Mouse (Mus musculus): Measurements from ENCODE around the gene B230118H07Rik. TPM values are rescaled to one million over a fixed set of nuclear protein-coding genes. Genes with fewer than 3 reads are reported as not detected.

Gene B230118H07Rik
- polyA plus RNA-seq, 1 experiment from 2014 or later = 57.2 TPM

DNA sequence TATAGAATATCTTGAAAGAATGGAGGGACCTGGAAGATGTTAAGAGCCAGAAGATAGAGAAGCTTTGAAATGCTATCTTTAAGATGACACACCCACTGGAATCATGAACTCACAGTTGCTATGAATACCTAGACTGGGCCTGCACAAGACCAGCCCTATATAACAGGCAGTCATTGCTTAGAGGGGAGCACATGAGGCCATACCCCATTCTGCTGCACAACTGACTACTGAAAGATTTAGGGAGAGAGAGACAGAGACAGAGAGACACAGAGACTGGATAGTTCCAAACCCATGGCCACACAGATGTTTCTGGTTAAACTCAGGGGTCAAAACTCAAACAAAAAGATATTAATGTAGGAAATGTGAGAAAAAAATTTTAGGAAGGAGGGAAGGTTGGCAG is 22.1 kb downstream of the B230118H07Rik start:
- Histone ChIP-seq H3K27me3 (replicated peaks) (no peaks in the 10 kb centered on the region), H3K27ac (no peak overlapping the region), H3K4me1 (replicated peaks) (no peaks in the 10 kb centered on the region), H3K9ac (no peak overlapping the region), H3K36me3 (no peaks in the 10 kb centered on the region), H3K4me3 (replicated peaks) (no peak overlapping the region), H3K9me3 (no peaks in the 10 kb centered on the region), H3K4me2 (replicated peaks) (no peak overlapping the region)
- ATAC-seq = no peak

DNA sequence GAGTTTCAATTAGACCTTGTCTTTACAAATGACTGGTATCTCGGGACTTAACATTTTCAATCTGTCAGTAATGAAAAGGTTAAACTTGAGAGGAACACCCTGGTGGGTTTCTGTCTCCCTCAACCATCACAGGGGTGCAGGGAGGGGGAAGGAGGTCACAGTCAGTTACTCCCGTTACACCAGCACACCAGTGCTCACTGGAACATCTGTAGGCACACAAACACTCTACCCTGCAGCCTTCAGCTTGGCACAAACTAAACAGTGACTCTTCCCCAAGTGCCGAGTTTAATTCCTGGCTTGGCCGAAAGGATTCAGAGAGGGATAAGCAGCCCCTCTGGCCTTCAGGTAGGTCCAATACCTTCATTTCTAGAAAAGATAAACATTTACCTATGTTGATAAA is 24.8 kb downstream of the B230118H07Rik start, which contains the start of gene Rag2:
Gene Rag2, plus strand, starts transcription at position 193 of the 400 bp plus-strand sequence.
- Histone ChIP-seq H3K4me3 (replicated peaks) (no peak within 1 kb of the TSS), H3K36me3 (no peaks in the 10 kb centered on the region), H3K9ac (no peak within 1 kb of the TSS), H3K27me3 (replicated peaks) (no peaks in the 10 kb centered on the region), H3K9me3 (no peaks in the 10 kb centered on the region), H3K4me1 (replicated peaks) (no peaks in the 10 kb centered on the region), H3K4me2 (replicated peaks) (no peak within 1 kb of the TSS), H3K27ac (no peak within 1 kb of the TSS)
- WGBS = 49% methylated on average over 4 of the region's 4 CpGs
- no peak for ATAC-seq

DNA sequence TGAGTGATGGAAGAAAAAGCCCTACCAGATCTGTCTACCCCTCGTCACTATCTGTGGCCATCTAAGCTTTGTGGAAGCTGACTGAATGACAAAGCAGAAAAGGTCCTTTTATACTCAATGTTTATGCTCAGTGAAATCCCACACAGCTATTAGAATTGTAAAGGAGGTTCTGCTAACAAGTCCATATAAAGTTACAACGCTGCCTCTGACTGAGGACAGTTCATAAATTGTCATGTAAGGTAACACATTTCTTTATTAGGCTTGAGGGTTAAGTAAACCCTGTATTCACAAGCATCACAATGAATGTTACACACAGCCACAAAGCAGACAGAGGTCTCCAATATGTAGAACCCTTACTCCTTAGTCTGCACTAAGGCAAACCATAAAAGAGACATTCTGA is 25.3 kb downstream of the B230118H07Rik start:
- H3K36me3 ChIP-seq = no peaks in the 10 kb centered on the region
- 66% methylated on average over 2 of the region's 2 CpGs for WGBS
- no peaks in the 10 kb centered on the region for H3K4me1 ChIP-seq (replicated peaks)
- no peak overlapping the region for H3K27ac ChIP-seq
- H3K9me3 ChIP-seq = no peaks in the 10 kb centered on the region
- H3K9ac ChIP-seq = no peak overlapping the region
- no peak overlapping the region for H3K4me2 ChIP-seq (replicated peaks)
- H3K4me3 ChIP-seq (replicated peaks) = no peak overlapping the region
- H3K27me3 ChIP-seq (replicated peaks) = no peaks in the 10 kb centered on the region
- no peak for ATAC-seq

DNA sequence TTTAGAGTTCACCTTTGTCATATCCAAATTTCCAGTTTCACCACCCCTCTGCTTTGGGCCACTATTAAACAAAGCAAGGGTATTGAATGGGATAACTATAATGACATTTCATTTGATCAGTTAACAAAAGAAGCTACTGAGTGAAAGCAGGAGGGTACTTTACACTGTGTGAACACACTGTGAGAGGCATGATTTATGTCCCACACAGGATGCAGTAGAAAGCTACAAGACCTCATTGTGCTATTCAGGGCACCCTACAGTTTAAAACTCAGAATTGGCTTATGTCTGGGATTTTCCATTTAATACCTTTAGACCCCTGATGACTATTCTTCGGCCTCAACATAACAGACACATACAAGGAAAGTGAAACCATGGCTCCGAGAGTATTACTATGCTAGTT is 26.3 kb downstream of the B230118H07Rik start:
- no peak overlapping the region for H3K27ac ChIP-seq
- H3K27me3 ChIP-seq (replicated peaks) = no peaks in the 10 kb centered on the region
- WGBS = 94% methylated on average over 2 of the region's 2 CpGs
- no peak overlapping the region for H3K4me2 ChIP-seq (replicated peaks)
- no peaks in the 10 kb centered on the region for H3K36me3 ChIP-seq
- no peaks in the 10 kb centered on the region for H3K9me3 ChIP-seq
- H3K9ac ChIP-seq = no peak overlapping the region
- H3K4me1 ChIP-seq (replicated peaks) = no peaks in the 10 kb centered on the region
- ATAC-seq = no peak
- no peak overlapping the region for H3K4me3 ChIP-seq (replicated peaks)

DNA sequence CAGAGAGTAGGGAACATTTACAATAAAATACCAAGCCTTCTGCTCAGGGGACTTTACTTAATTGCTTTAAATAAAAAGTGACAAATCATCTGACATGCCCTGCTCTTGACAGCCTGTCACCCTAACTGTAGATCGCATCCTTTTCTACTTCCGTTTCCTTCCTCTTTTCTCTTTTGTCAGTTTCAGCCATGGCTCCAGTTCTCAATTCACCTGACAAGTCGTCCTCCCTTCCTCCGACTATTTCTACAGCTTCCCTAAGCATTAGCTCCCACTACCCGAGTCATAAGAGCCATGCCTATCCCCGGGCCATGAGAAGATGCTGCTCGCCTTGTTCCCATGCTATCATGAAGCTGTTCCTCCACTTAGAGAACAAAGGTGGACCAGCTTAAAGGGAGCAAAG is 27.7 kb downstream of the B230118H07Rik start:
- H3K4me2 ChIP-seq (replicated peaks) = no peak overlapping the region
- no peaks in the 10 kb centered on the region for H3K36me3 ChIP-seq
- ATAC-seq = no peak
- 70% methylated on average over 7 of the region's 7 CpGs for WGBS
- H3K4me1 ChIP-seq (replicated peaks) = no peaks in the 10 kb centered on the region
- no peak overlapping the region for H3K9ac ChIP-seq
- no peaks in the 10 kb centered on the region for H3K27me3 ChIP-seq (replicated peaks)
- no peak overlapping the region for H3K4me3 ChIP-seq (replicated peaks)
- no peaks in the 10 kb centered on the region for H3K9me3 ChIP-seq
- H3K27ac ChIP-seq = no peak overlapping the region

DNA sequence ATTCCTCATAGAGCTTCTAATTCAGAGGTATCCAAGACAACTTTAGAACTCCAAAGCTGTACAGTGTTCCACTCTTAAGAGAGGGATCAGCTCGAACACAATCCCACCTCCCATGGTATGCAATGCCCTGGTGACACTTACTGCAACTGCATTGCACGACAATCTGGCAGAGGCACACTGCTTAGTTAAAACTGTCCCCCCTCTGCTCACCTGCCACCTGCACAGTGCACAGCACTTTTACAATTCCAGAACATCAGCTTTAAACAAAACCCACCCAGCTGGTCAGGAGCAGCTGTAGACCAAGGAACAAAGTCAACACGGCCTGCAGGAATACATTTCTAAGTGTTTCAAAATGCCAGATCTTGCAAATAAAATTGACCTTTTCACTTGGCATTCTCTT is 28.4 kb downstream of the B230118H07Rik start:
- Histone ChIP-seq H3K4me3 (replicated peaks) (no peak overlapping the region), H3K9ac (no peak overlapping the region), H3K9me3 (no peaks in the 10 kb centered on the region), H3K4me2 (replicated peaks) (no peak overlapping the region), H3K4me1 (replicated peaks) (no peaks in the 10 kb centered on the region), H3K36me3 (no peaks in the 10 kb centered on the region), H3K27me3 (replicated peaks) (no peaks in the 10 kb centered on the region), H3K27ac (no peak overlapping the region)
- ATAC-seq = no peak
- WGBS = 59% methylated on average over 3 of the region's 3 CpGs

DNA sequence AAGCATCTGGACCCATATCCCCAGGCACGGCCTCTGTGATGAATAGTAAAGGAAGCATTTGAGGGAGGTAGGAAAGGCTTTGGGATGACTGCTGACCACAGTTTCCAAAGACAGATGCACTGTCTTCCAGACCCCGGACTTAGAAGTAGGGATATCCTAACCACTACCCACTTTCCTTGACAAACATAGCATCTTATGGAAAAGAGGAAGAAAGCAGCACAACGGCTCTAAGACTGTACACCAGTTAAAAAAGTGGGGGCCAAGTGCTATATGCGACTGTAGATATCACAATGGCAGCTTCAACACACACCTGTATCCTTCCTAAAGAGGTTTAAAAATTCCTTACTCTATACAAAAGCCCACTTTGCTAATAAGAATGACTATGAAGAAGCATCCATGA is 31.0 kb downstream of the B230118H07Rik start:
- Histone ChIP-seq H3K9ac (no peak overlapping the region), H3K4me2 (replicated peaks) (no peak overlapping the region), H3K4me1 (replicated peaks) (no peaks in the 10 kb centered on the region), H3K27me3 (replicated peaks) (no peaks in the 10 kb centered on the region), H3K9me3 (no peaks in the 10 kb centered on the region), H3K4me3 (replicated peaks) (no peak overlapping the region), H3K27ac (no peak overlapping the region), H3K36me3 (no peaks in the 10 kb centered on the region)
- WGBS = 83% methylated on average over 4 of the region's 4 CpGs
- ATAC-seq = no peak

DNA sequence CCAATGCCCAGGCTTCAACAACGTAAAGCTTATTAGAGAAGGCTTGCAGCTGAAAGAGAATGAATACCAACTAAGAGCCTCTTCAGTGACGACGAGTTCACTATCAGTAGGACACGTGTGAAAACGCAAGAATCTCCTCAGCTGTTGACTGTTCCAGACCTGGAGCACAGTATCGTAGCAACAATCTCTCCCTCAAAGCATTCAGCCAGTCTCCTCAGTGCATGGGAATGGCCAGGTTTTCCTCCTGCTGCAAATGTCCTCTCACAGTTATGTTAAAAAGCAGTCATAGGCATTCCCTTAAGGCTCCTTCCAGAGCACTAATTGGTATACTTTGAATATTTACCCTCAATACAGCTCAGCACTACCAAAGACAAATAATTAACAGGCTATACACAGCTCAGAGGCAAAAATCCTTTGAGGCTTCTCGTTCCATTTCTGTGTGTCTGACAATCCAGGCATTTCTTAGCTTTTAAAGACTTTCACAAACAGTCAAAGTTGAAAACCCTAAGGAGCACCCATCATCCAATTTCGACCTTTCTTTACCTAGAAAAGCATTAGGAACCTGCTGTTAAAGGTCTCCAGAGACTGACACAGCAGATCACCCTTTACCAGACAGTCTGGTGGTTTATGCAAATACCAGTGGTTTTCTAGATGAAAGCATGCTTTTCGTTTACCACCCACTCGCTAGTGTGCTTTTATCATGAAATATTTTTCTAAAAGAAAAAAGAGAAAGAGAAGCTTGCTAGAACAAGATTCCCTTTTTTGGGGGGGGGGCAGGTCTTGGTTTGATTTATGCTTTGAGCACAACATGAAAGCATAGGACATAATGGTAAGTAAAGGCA is 33.6 kb downstream of the B230118H07Rik start:
- Histone ChIP-seq H3K9ac (no peak overlapping the region), H3K9me3 (no peaks in the 10 kb centered on the region), H3K36me3 (no peaks in the 10 kb centered on the region), H3K4me2 (replicated peaks) (no peak overlapping the region), H3K27ac (no peak overlapping the region), H3K4me1 (replicated peaks) (no peaks in the 10 kb centered on the region), H3K4me3 (replicated peaks) (no peak overlapping the region), H3K27me3 (replicated peaks) (no peaks in the 10 kb centered on the region)
- no peak for ATAC-seq
- WGBS = 67% methylated on average over 10 of the region's 10 CpGs

DNA sequence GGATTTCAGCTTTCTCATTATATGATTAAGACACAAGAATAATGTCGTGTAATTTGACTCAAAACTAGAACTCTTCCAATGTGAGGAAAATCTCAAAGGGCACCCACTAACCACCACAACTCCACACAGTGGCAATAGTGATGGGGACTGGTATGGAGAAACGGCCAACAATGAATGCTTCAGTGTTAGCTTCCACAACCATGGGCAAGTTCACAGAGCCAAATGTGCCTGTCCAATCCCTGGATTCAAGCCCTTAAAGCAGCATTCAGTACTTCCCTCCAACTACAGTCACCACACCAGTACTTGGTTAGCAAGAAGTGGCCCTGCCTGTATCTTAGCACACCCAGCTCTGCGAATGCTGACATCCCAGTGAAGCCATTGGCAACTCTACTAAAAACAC is 38.5 kb downstream of the B230118H07Rik start:
- Histone ChIP-seq H3K4me3 (replicated peaks) (no peak overlapping the region), H3K9ac (no peak overlapping the region), H3K36me3 (no peaks in the 10 kb centered on the region), H3K4me2 (replicated peaks) (no peak overlapping the region), H3K27me3 (replicated peaks) (no peaks in the 10 kb centered on the region), H3K9me3 (no peaks in the 10 kb centered on the region), H3K27ac (no peak overlapping the region), H3K4me1 (replicated peaks) (no peaks in the 10 kb centered on the region)
- no peak for ATAC-seq
- 87% methylated on average over 3 of the region's 3 CpGs for WGBS

DNA sequence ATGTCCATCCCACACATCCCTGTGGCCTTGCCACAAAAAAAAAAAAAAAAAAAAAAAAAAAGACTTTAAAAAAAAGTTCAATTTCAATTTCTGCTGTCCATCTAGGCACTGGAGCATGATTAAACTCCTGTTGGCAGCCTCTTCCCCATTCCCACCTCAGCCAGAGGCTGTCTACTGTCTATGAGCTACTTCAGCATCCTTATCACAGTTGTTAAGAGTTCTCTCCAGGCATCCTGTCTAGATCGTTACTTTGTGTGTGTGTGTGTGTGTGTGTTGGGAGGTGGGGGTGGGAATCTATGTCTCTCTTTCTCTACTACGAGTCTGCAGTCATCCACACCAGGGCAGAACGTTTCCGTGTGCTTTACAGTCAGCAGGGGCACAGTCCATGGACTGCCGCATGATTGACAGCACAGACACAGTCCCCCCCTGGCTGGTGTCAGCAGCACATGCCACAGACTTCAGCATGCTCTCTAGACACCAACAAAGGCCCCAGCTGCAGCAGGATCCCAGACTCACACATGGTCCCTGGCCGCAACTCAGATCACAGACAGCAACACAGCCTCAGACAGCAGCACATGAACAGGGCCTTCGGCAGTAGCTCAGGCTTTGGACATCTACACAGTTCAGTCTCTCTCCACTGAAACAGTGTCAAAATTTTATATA is 41.0 kb downstream of the B230118H07Rik start:
- no peak for ATAC-seq
- Histone ChIP-seq H3K27me3 (replicated peaks) (no peaks in the 10 kb centered on the region), H3K4me3 (replicated peaks) (no peak overlapping the region), H3K4me2 (replicated peaks) (no peak overlapping the region), H3K9me3 (no peaks in the 10 kb centered on the region), H3K9ac (no peak overlapping the region), H3K4me1 (replicated peaks) (no peaks in the 10 kb centered on the region), H3K27ac (no peak overlapping the region), H3K36me3 (no peaks in the 10 kb centered on the region)
- WGBS = 80% methylated on average over 7 of the region's 7 CpGs

DNA sequence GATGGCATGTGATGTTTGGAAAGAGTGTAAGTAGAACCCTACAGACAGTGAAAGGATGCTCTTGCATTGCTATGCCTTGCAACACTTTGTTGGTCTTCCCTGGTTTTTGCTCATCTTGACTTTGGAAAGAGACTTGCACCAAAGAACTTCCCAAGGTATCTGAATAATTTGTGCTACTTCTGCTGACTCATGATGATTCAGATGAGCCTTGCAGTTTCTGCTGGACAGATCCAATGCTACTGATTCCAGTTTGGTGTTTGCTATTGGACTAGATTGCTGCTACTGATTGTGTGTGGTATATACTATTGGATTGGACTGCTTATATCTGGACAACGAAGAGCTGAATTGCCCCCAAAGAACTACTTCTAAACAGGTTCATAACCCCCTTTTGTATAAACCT is 46.2 kb downstream of the B230118H07Rik start:
- 98% methylated on average over 1 of the region's 1 CpGs for WGBS
- H3K9ac ChIP-seq = no peak overlapping the region
- H3K9me3 ChIP-seq = no peaks in the 10 kb centered on the region
- no peaks in the 10 kb centered on the region for H3K36me3 ChIP-seq
- H3K4me3 ChIP-seq (replicated peaks) = no peak overlapping the region
- H3K4me1 ChIP-seq (replicated peaks) = no peaks in the 10 kb centered on the region
- ATAC-seq = no peak
- no peaks in the 10 kb centered on the region for H3K27me3 ChIP-seq (replicated peaks)
- no peak overlapping the region for H3K27ac ChIP-seq
- H3K4me2 ChIP-seq (replicated peaks) = no peak overlapping the region

DNA sequence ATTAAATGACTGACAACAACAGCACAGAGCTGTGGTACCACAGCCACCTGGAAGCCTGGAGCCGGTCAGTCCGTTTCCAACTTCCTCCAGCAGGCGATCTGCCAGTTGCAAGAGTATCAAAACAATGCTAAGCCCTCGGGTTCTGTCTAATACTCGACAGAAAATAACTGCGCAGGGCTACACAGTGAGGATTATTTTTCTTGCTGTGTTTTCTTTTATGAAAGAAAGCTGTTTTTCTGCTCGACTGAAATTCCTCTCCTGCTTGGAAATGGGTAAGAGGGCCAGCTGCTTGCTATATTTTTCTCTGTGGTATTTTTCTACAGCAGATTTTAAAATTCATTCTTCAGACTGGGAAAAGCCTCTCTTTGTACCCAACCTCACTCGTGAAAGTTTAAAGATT is 48.6 kb downstream of the B230118H07Rik start:
- Histone ChIP-seq H3K4me2 (replicated peaks) (no peak overlapping the region), H3K27ac (0 out of 2 replicates have a peak overlapping the region, but pooled peaks have one; percentile 27), H3K4me3 (replicated peaks) (no peak overlapping the region), H3K27me3 (replicated peaks) (no peaks in the 10 kb centered on the region), H3K9me3 (no peaks in the 10 kb centered on the region), H3K4me1 (replicated peaks) (no peaks in the 10 kb centered on the region), H3K36me3 (no peaks in the 10 kb centered on the region), H3K9ac (no peak overlapping the region)
- 36% methylated on average over 8 of the region's 8 CpGs for WGBS
- ATAC-seq = no peak

Measured in intestine, embryonic 15.5 days (tissue).